Mouse (Mus musculus): ENCODE data around the gene Cd81. TPM values are rescaled to one million over a fixed set of nuclear protein-coding genes. Genes with fewer than 3 reads are reported as not detected.

The Cd81 gene
- total RNA-seq, 2 experiments from 2014 or later: 495 to 503 TPM

GRCm38 (mm10) chr7:143108996-143109660, 56.6 kb downstream of the Cd81 start:
- no peak for DNase-seq (ENCODE audit: low spot score in 2 of 2)

GRCm38 (mm10) chr7:143109696-143110095, 57.2 kb downstream of the Cd81 start:
- no peak for DNase-seq (ENCODE audit: low spot score in 2 of 2)

- no peak for DNase-seq (ENCODE audit: low spot score in 2 of 2)
These were observed 58.3 kb downstream of the Cd81 start for GRCm38 (mm10) chr7:143110803-143111202.

DNA sequence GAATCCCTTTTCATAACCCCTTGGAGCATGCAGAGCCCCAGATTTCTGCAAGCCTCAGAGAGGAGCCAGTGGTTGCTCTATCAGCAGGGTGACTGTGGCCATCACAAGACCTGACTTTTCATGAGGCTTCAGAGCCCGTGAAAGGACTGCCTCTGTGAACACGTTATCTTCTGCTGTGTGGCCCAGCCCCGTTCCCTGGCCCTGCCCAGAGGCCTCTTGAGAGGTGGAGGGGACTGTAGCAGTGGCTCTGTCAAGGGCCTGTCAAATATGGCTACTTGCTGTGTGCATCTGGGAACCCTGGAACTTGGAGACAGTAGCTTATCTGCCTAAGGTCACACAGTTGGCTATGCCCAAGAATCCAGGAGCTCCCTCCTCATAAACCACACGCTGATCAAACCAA, 59.2 kb downstream of the Cd81 start:
- DNase-seq (ENCODE audit: low spot score in 2 of 2): no peak

DNA sequence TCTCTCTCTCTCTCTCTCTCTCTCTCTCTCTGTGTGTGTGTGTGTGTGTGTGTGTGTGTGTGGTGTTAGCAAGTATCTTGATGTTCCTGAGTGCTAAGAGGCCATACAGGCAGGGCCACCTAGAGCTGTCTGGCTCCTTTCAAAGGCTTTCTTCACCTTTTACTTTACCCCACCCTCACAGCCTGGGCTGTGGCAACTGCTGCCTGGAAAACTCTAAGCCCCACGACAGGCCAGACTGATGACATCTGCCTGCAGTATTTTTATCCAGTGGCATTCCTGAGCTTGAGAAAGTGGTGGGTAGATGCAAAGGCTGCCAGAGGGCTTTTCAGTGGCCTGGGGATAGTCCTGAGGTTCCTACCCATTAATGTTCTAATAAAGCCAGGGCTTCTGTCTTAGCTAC, 59.9 kb downstream of the Cd81 start:
- DNase-seq (ENCODE audit: low spot score in 2 of 2): no peak

- no peak for DNase-seq (ENCODE audit: low spot score in 2 of 2)
These were observed 62.2 kb downstream of the Cd81 start for GRCm38 (mm10) chr7:143114773-143115172.

DNA sequence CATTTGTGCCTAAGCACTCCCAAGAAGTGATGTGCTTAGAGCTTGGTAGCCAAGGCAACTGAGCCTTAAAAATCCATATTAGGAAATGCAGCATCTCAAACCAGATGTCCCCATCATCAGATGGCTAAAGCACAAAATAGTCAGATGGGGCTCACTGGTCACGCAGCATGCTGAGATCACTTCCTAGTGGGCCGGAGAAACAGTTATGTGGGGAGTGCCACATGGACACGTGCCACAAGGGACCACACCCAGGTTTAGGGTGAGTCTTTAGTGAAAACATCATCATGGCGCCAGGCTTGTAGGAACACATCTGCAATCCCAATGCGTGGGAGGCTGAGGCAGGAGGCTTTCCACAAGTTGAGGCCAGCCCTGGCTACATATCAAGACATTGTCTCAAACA, 64.0 kb downstream of the Cd81 start:
- no peak for DNase-seq (ENCODE audit: low spot score in 2 of 2)

Other genes starting within 250 kb of the Cd81 start
- gene Th, start 121.6 kb upstream of the Cd81 start, total RNA-seq (2021): under 1 TPM; 0.33 to 0.65 TPM
- gene Ascl2, start 83.5 kb upstream of the Cd81 start, total RNA-seq (2021): under 1 TPM in 1 of 2 experiments, not detected in 1; 0.21 TPM
- gene Tspan32, start 47.7 kb upstream of the Cd81 start, total RNA-seq (2021): under 1 TPM in 1 of 2 experiments, not detected in 1; 0.19 TPM
- gene Tssc4, start 16.5 kb downstream of the Cd81 start, total RNA-seq (2021): 10 to 100 TPM; 51.8 to 56.9 TPM
- gene Trpm5, start 41.9 kb downstream of the Cd81 start, total RNA-seq (2021): under 1 TPM; 0.24 to 0.44 TPM
- gene Kcnq1, start 53.6 kb downstream of the Cd81 start, total RNA-seq (2021): 1 to 10 TPM; 1.0 to 1.6 TPM

All from layer of hippocampus, postnatal 14 days (tissue).